Mouse (Mus musculus) kidney, postnatal 0 days (tissue): Measurements from ENCODE around the gene Myo9b. TPM values are rescaled to one million over a fixed set of nuclear protein-coding genes. Genes with fewer than 3 reads are reported as not detected.

ENCODE experiments used
- ATAC-seq: fragments of 200-750 bp; cut with Nextera tagmentation; replicated peaks from 2 replicates; pipeline ENCODE4 v1.8.0; 2017; ENCODE audit warnings: low read depth, moderate number of reproducible peaks, moderate TSS enrichment, moderate library complexity; ENCODE audit not compliant: low FRiP score
- DNase-seq: peaks from one replicate; pipeline ENCODE4 v3.0.0-alpha.2; 2016; ENCODE audit warnings: low spot score
- H3K27ac ChIP-seq: fragments of 300-500 bp; sonication (generic); 2 replicates; pipeline ENCODE4 v1.5.1; 2014; ENCODE audit warnings: mild to moderate bottlenecking
- H3K27me3 ChIP-seq: fragments of 300-500 bp; sonication (generic); 2 replicates; pipeline ENCODE4 v1.6.1; 2014; ENCODE audit warnings: low read length, mixed read lengths; ENCODE audit not compliant: insufficient read depth
- H3K36me3 ChIP-seq: fragments of 300-500 bp; sonication (generic); 2 replicates; pipeline ENCODE4 v1.6.1; 2014; ENCODE audit warnings: low read length, mixed read lengths; ENCODE audit not compliant: insufficient read depth
- H3K4me1 ChIP-seq: fragments of 300-500 bp; sonication (generic); replicated peaks from 2 replicates; pipeline ENCODE4 v1.6.1; 2014; ENCODE audit warnings: antibody characterized with exemption, low read length, mixed read lengths; ENCODE audit not compliant: insufficient read depth
- H3K4me2 ChIP-seq: fragments of 300-500 bp; sonication (generic); 2 replicates; pipeline ENCODE4 v1.6.1; 2014; ENCODE audit warnings: mild to moderate bottlenecking, low read length, moderate library complexity, mixed read lengths
- H3K4me3 ChIP-seq: fragments of 300-500 bp; sonication (generic); replicated peaks from 2 replicates; pipeline ENCODE4 v1.5.1; 2014; ENCODE audit warnings: low read depth, low read length
- H3K9ac ChIP-seq: fragments of 300-500 bp; sonication (generic); 2 replicates; pipeline ENCODE4 v1.6.1; 2014; ENCODE audit warnings: low read depth, low read length
- H3K9me3 ChIP-seq: fragments of 300-500 bp; sonication (generic); replicated peaks from 2 replicates; pipeline ENCODE4 v1.6.1; 2016; ENCODE audit warnings: low read length, inconsistent platforms, mixed read lengths
- CTCF ChIP-seq: IDR thresholded peaks from 2 replicates; pipeline ENCODE4 v1.5.1; 2016; ENCODE audit warnings: antibody characterized with exemption, low read depth, mild to moderate bottlenecking, moderate library complexity
- WGBS: fragments of 180-500 bp; shearing (Covaris S2); extraction: QIAGEN DNeasy Blood & Tissue Kit; methylation state at CpG from one replicate; pipeline ENCODE4 v1.1.7; 2014; 5-methylcytosine and 5-hydroxymethylcytosine counted together
- polyA plus RNA-seq: library from polyadenylated mRNA; unstranded; fragments of >200 nt; fragmentation: Nextera tagmentation; extraction: Ambion mirVana; gene quantifications from 2 replicates; pipeline ENCODE4 v1.2.1, GENCODE M21; 2015

Myo9b gene
- polyA plus RNA-seq, 1 experiment from 2014 or later: 10.0 TPM

- H3K9ac ChIP-seq: no peak overlapping the region
- 77% methylated on average over 5 of the region's 5 CpGs for WGBS
- H3K4me1 ChIP-seq: peaks cover 2% of the 10 kb centered on the region
- H3K27ac ChIP-seq: no peak overlapping the region
- no peaks in the 10 kb centered on the region for H3K36me3 ChIP-seq
- no peak overlapping the region for H3K4me2 ChIP-seq
- H3K4me3 ChIP-seq: no peak overlapping the region
- DNase-seq (no peak), ATAC-seq (no peak)
- no peaks in the 10 kb centered on the region for H3K9me3 ChIP-seq
- no peak for TF ChIP-seq CTCF
- no peaks in the 10 kb centered on the region for H3K27me3 ChIP-seq
Measured at GRCm38 (mm10) chr8:71392391-71392790, 119.9 kb downstream of the Myo9b start.

DNA sequence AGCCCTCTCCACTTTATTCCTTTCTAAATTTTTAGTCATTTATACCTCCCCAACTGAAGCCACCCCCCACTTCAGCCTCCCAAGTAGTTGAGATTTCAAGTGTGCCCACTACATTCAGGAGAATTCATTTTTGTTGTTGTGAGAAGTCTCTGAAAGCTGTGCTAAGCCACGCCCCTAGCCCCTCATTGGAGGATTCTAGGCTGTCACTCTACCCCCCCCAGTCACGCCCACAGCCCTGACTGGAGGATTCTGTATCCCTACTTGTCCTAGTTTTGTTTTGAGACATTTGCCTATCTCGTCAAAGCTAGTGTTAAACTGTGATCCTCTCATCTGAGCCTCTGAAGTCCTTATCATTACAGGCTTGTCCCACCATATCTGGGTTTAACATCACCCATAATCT, 120.4 kb downstream of the Myo9b start:
- 17% methylated on average over 3 of the region's 3 CpGs for WGBS
- no peak; the same call in 1 of the 2 replicates for ATAC-seq
- peak; percentile 77 for DNase-seq

DNA sequence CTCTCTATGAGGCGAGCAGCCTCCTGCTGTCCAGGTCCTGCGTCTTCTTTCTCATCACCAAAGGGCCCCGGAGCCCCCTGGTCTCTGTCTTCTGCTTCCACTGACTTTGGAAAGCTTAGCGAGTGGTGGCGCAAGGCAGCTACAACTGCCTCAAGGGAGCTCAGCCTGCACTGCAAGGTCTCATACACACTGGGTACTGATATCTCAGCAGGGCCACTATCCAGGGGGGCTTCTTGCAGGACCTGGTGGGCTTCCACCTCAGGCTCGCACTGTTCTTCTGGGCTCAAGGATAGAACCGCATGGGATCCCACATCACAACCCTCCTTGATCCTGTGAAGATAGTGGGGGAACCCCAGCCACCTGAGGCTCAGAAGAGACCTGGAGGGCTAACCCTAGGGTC, 122.0 kb downstream of the Myo9b start:
- TF ChIP-seq CTCF: no peak
- Histone ChIP-seq H3K36me3 (peaks cover 10% of the 10 kb centered on the region; the same call in 1 of the 2 replicates), H3K27ac (no peak overlapping the region), H3K9me3 (no peaks in the 10 kb centered on the region), H3K4me2 (peak overlapping the region; percentile 38), H3K4me3 (0 out of 2 replicates have a peak overlapping the region, but pooled peaks have one; percentile 16), H3K4me1 (peaks cover 5% of the 10 kb centered on the region), H3K9ac (0 out of 2 replicates have a peak overlapping the region, but pooled peaks have one; percentile 35), H3K27me3 (no peaks in the 10 kb centered on the region)
- ATAC-seq (no peak), DNase-seq (no peak)
- WGBS: 76% methylated on average over 7 of the region's 7 CpGs

More for the DNA sequence above, 120.4 kb downstream of the Myo9b start:
- no peak overlapping the region for H3K9ac ChIP-seq
- H3K4me2 ChIP-seq: peak overlapping the region; percentile 23; the same call in 1 of the 2 replicates
- H3K9me3 ChIP-seq: no peaks in the 10 kb centered on the region
- peaks cover 5% of the 10 kb centered on the region for H3K4me1 ChIP-seq
- TF ChIP-seq CTCF: no peak
- no peak overlapping the region; the same call in 1 of the 2 replicates for H3K4me3 ChIP-seq
- H3K36me3 ChIP-seq: no peaks in the 10 kb centered on the region
- no peaks in the 10 kb centered on the region for H3K27me3 ChIP-seq
- no peak overlapping the region for H3K27ac ChIP-seq

- Histone ChIP-seq H3K9ac (0 out of 2 replicates have a peak overlapping the region, but pooled peaks have one; percentile 35), H3K9me3 (no peaks in the 10 kb centered on the region), H3K27ac (peak overlapping the region; percentile 73; the same call in 1 of the 2 replicates), H3K36me3 (peaks cover 13% of the 10 kb centered on the region; the same call in 1 of the 2 replicates), H3K27me3 (no peaks in the 10 kb centered on the region), H3K4me3 (peak overlapping the region; percentile 24; the same call in 1 of the 2 replicates), H3K4me2 (peak overlapping the region; percentile 38), H3K4me1 (peaks cover 5% of the 10 kb centered on the region)
- DNase-seq (no peak), ATAC-seq (no peak)
- 75% methylated on average over 10 of the region's 10 CpGs for WGBS
- no peak for TF ChIP-seq CTCF
Measured at GRCm38 (mm10) chr8:71395071-71395470, 122.6 kb downstream of the Myo9b start.

DNA sequence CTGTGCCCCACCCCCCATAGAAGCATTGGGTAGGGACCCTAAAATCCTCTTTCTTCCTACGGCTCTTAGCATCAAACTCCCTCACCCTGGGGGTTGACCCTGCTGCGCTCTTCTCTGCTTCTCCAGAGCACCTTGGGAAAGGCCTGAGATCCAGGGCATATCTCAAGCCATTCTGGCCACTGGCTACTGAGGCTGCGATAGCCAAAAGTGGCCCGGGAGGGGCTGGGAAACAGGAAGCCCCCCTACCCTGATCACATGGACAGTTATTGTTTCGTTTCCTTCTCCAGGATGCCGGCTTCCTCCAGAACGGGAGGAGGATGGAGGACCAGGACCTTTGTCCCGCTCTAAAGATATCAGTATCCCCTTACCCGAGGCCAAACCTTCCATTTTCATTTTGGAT, 123.1 kb downstream of the Myo9b start, which contains the start of gene Ushbp1:
Gene Ushbp1 (minus strand): TSS at position 174 of the 400 bp plus-strand sequence.
- peak within 1 kb of the TSS; percentile 73 for H3K27ac ChIP-seq
- no peak for DNase-seq
- H3K27me3 ChIP-seq: no peaks in the 10 kb centered on the region
- H3K4me1 ChIP-seq: peaks cover 5% of the 10 kb centered on the region
- H3K4me2 ChIP-seq: peak within 1 kb of the TSS; percentile 70
- no peak for TF ChIP-seq CTCF
- H3K36me3 ChIP-seq: peaks cover 13% of the 10 kb centered on the region; the same call in 1 of the 2 replicates
- H3K4me3 ChIP-seq: peak within 1 kb of the TSS; percentile 51
- ATAC-seq: no peak
- H3K9ac ChIP-seq: 0 out of 2 replicates have a peak within 1 kb of the TSS, but pooled peaks have one; percentile 35
- WGBS: 83% methylated on average over 9 of the region's 9 CpGs
- H3K9me3 ChIP-seq: no peaks in the 10 kb centered on the region

DNA sequence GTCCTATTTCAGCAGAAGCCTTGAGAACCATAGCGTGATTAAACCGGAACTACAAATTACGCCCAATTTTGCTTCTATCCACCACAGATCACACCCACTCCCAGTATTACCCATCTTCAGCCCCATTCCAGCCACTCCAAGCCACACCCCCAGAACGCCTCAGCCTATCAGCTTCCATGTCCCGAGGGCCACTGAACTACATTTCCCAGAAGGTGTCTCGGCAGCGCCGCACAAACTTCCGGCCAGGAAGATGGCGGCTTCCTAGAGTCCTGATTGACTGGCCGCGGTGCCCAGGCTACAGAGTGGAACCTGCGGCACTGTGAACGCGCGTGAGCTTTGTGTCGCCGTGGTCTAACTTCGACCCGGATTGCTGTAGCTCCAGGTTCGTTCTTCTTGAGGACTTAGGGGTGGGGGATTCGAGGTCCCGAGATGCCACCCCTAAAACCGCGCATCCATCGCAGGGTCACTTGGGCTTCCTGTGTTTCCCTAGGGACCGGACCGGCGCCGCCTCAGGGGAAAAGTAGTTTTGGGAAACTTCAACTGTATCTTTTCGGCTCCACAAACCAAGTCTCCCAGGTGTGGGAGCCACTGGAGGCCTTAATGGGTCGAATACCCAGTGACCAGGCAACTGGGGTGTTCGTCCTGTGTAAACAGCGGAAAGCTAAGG, 124.3 kb downstream of the Myo9b start, which contains the start of gene Babam1:
Gene Babam1 (plus strand): TSS at position 223 of the 667 bp plus-strand sequence.
- no peak for TF ChIP-seq CTCF
- Histone ChIP-seq H3K4me3 (peak within 1 kb of the TSS; percentile 51), H3K27ac (peak within 1 kb of the TSS; percentile 73), H3K9me3 (no peaks in the 10 kb centered on the region), H3K4me1 (peaks cover 5% of the 10 kb centered on the region), H3K9ac (peak within 1 kb of the TSS; percentile 62), H3K36me3 (peaks cover 13% of the 10 kb centered on the region; the same call in 1 of the 2 replicates), H3K4me2 (peak within 1 kb of the TSS; percentile 70), H3K27me3 (no peaks in the 10 kb centered on the region)
- peak; percentile 97 for ATAC-seq
- DNase-seq: peak; percentile 99
- under 1% methylated on average over 34 of the region's 34 CpGs for WGBS
